Mouse (Mus musculus) midbrain, embryonic 16.5 days (tissue): Measurements from ENCODE around the gene Krt26. TPM values are rescaled to one million over a fixed set of nuclear protein-coding genes. Genes with fewer than 3 reads are reported as not detected.

ENCODE experiments used
- ATAC-seq: fragments of 200-750 bp; cut with Nextera tagmentation; 2 replicates; pipeline ENCODE4 v1.8.0; 2017; ENCODE audit warnings: moderate TSS enrichment
- H3K27ac ChIP-seq: fragments of 300-500 bp; sonication (generic); 2 replicates; pipeline ENCODE4 v1.5.1; 2014; ENCODE audit warnings: mild to moderate bottlenecking, low read length, mixed read lengths
- H3K27me3 ChIP-seq: fragments of 300-500 bp; sonication (generic); 2 replicates; pipeline ENCODE4 v1.6.1; 2014; ENCODE audit warnings: low read depth, low read length, mixed read lengths; ENCODE audit not compliant: control insufficient read depth, insufficient read depth
- H3K36me3 ChIP-seq: fragments of 300-500 bp; sonication (generic); 2 replicates; pipeline ENCODE4 v1.6.1; 2014; ENCODE audit warnings: mild to moderate bottlenecking, low read length, moderate library complexity, mixed read lengths; ENCODE audit not compliant: control insufficient read depth, insufficient read depth
- H3K4me1 ChIP-seq: fragments of 300-500 bp; sonication (generic); 2 replicates; pipeline ENCODE4 v1.6.1; 2014; ENCODE audit warnings: mild to moderate bottlenecking, low read length, mixed read lengths; ENCODE audit not compliant: control insufficient read depth, insufficient read depth
- H3K4me2 ChIP-seq: fragments of 300-500 bp; sonication (generic); 2 replicates; pipeline ENCODE4 v1.6.1; 2014; ENCODE audit warnings: mild to moderate bottlenecking, low read length, mixed read lengths
- H3K4me3 ChIP-seq: fragments of 300-500 bp; sonication (generic); 2 replicates; pipeline ENCODE4 v1.5.1; 2014; ENCODE audit warnings: low read depth, mild to moderate bottlenecking, low read length, moderate library complexity, mixed read lengths
- H3K9ac ChIP-seq: fragments of 300-500 bp; sonication (generic); 2 replicates; pipeline ENCODE4 v1.6.1; 2014; ENCODE audit warnings: low read depth, low read length, mixed read lengths
- H3K9me3 ChIP-seq: fragments of 300-500 bp; sonication (generic); replicated peaks from 2 replicates; pipeline ENCODE4 v1.6.1; 2014; ENCODE audit warnings: mild to moderate bottlenecking, low read length, mixed read lengths; ENCODE audit not compliant: control insufficient read depth, poor library complexity, severe bottlenecking
- WGBS: fragments of 180-500 bp; shearing (Covaris S2); extraction: QIAGEN DNeasy Blood & Tissue Kit; methylation state at CpG from one replicate; pipeline ENCODE4 v1.1.7; 2014; 5-methylcytosine and 5-hydroxymethylcytosine counted together
- polyA plus RNA-seq: library from polyadenylated mRNA; unstranded; fragments of >200 nt; fragmentation: Nextera tagmentation; extraction: Ambion mirVana; gene quantifications from 2 replicates; pipeline ENCODE4 v1.2.1, GENCODE M21; 2015

The Krt26 gene
- polyA plus RNA-seq, 1 experiment from 2014 or later, result 0.19 TPM

DNA sequence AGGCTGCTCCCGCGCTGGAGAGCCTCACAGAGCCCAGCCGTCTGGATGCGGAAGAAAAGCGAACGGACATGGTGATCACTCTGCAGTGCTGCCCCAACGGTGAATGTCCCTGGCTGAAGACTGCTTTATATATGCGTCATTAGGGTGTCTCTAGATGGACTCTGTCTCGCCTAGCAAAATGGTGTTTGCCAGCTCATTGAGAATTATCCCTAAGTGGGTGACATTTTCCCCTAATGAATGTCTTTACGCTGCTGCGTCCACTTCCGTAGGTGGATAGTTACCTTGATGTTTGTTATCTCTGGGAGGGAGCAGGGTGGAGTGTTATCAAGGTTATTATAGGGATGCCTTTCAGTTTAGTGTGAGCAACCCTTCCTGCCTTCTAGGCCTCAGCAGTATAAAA, 13.2 kb upstream of the Krt26 start, which contains the start of gene Krt27:
Gene Krt27, minus strand, starts transcription at position 101 of the 400 bp plus-strand sequence.
- Histone ChIP-seq H3K4me1 (no peaks in the 10 kb centered on the region), H3K9me3 (no peaks in the 10 kb centered on the region), H3K27me3 (no peaks in the 10 kb centered on the region), H3K4me3 (no peak within 1 kb of the TSS), H3K36me3 (no peaks in the 10 kb centered on the region), H3K27ac (no peak within 1 kb of the TSS), H3K9ac (no peak within 1 kb of the TSS), H3K4me2 (no peak within 1 kb of the TSS)
- ATAC-seq, result no peak
- WGBS, result 80% methylated on average over 12 of the region's 12 CpGs

DNA sequence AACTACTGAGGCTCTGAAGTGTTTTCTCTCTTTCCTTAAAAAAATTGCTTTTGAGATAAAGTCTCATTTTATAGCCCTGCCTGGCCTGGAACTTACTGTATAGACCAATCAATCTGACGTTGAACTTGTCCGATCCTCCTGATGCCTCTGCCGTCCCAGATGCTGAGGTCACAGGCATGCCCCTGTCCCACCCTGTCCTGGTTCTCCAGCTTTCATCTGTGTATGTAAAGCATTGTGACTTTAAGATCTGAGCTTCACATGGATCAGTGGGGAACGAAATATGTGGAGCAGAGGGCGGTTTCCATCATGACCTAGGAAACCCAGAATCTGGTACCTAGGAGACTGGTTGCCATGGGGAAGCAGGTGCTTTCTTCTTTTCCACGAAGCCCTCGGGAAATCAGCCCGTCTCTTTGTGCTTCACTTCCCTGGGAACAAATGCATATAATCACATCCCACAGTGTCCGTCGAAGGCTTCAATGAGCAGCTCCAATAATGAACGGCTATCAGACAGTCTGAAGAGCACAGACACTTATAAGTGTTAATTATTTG, 1.6 kb upstream of the Krt26 start:
- 12% methylated on average over 11 of the region's 11 CpGs for WGBS
- peaks cover 7% of the 10 kb centered on the region; the same call in 1 of the 2 replicates for H3K4me1 ChIP-seq
- H3K4me3 ChIP-seq, result no peak overlapping the region
- H3K27me3 ChIP-seq, result no peaks in the 10 kb centered on the region
- H3K4me2 ChIP-seq, result peak overlapping the region; percentile 19
- no peak overlapping the region; the same call in 1 of the 2 replicates for H3K9ac ChIP-seq
- peak overlapping the region; percentile 20; the same call in 1 of the 2 replicates for H3K27ac ChIP-seq
- ATAC-seq, result no peak
- H3K9me3 ChIP-seq, result no peaks in the 10 kb centered on the region
- H3K36me3 ChIP-seq, result no peaks in the 10 kb centered on the region

- WGBS, result 46% methylated on average over 13 of the region's 13 CpGs
- no peaks in the 10 kb centered on the region for H3K27me3 ChIP-seq
- no peak overlapping the region for H3K27ac ChIP-seq
- ATAC-seq, result no peak
- 0 out of 2 replicates have a peak, but pooled peaks cover 2% of the 10 kb centered on the region for H3K4me1 ChIP-seq
- H3K4me3 ChIP-seq, result no peak overlapping the region
- no peaks in the 10 kb centered on the region for H3K36me3 ChIP-seq
- H3K9me3 ChIP-seq, result no peaks in the 10 kb centered on the region
- H3K9ac ChIP-seq, result no peak overlapping the region
- no peak overlapping the region; the same call in 1 of the 2 replicates for H3K4me2 ChIP-seq
These were observed 4.3 kb downstream of the Krt26 start for GRCm38 (mm10) chr11:99333426-99333825.

- Histone ChIP-seq H3K9ac (no peak overlapping the region), H3K9me3 (no peaks in the 10 kb centered on the region), H3K27me3 (no peaks in the 10 kb centered on the region), H3K4me2 (no peak overlapping the region), H3K4me3 (no peak overlapping the region), H3K27ac (no peak overlapping the region), H3K36me3 (no peaks in the 10 kb centered on the region), H3K4me1 (0 out of 2 replicates have a peak, but pooled peaks cover 2% of the 10 kb centered on the region)
- no peak for ATAC-seq
- 69% methylated on average over 2 of the region's 2 CpGs for WGBS
These were observed 8.1 kb downstream of the Krt26 start for GRCm38 (mm10) chr11:99329655-99330054.

DNA sequence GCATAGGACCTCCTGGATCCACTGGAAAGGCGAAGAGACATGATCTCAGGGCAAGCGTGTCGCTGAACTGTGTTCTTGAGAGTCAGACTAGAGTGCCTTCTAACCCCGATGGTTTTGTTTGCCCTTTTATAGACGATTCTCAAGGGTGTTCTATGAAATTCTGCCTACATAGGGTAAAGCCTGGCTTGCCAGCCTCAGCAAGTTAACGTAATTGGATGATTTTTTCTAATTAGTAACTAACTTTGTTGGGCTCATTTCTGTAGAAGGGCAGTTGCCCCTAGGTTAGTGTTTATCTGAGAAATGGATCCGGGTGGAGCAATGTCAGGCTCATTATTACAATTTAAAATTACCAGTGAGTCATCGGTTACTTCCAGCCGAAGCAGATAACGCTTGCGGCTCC, 14.9 kb downstream of the Krt26 start, which contains the start of gene Krt25:
Gene Krt25, minus strand, starts transcription at position 101 of the 400 bp plus-strand sequence.
- Histone ChIP-seq H3K27me3 (no peaks in the 10 kb centered on the region), H3K36me3 (no peaks in the 10 kb centered on the region), H3K9ac (no peak within 1 kb of the TSS), H3K9me3 (no peaks in the 10 kb centered on the region), H3K4me2 (no peak within 1 kb of the TSS), H3K27ac (no peak within 1 kb of the TSS), H3K4me1 (no peaks in the 10 kb centered on the region), H3K4me3 (no peak within 1 kb of the TSS)
- 94% methylated on average over 11 of the region's 11 CpGs for WGBS
- ATAC-seq, result no peak

DNA sequence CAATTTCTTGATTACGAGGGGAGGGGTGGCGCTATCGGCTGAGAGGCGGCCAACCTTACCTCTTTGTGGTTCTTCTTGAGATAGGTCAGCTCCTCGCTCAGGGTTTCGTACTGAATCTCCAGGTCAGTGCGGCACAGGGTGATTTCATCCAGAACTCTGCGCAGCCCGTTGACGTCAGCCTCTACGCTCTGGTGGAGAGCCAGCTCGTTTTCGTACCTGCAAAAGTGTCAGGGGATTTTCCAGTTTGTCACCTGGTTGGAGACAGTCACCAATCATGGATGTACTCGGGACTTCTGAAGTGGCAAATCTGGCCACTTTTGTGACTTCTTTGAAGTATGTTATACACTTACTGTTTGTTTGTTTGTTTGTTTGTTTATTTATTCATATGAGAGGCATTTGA, 16.7 kb downstream of the Krt26 start:
- ATAC-seq, result no peak
- Histone ChIP-seq H3K4me1 (no peaks in the 10 kb centered on the region), H3K36me3 (no peaks in the 10 kb centered on the region), H3K27ac (no peak overlapping the region), H3K4me3 (no peak overlapping the region), H3K27me3 (no peaks in the 10 kb centered on the region), H3K4me2 (no peak overlapping the region), H3K9ac (no peak overlapping the region), H3K9me3 (no peaks in the 10 kb centered on the region)
- WGBS, result 88% methylated on average over 14 of the region's 14 CpGs

DNA sequence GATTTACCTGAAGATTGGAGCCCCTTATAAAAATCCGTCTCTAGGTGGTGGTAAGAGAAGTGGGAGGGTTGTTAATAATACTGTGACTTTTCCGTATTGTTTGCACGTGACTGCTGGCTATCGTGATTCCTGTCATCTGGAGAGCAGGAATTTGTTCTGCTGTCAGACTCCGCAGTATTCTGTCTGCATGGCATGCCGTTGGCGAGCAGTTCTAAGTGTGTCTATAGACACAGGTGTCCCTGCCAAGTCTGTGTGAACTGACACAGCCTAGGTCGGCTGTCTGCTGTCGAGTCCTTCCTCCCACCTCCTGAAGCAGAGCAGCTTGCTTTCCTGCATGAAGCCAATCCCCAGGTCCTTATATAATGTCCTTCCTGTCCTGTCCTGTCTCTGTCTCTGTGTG, 18.6 kb downstream of the Krt26 start:
- Histone ChIP-seq H3K9ac (no peak overlapping the region), H3K9me3 (no peaks in the 10 kb centered on the region), H3K4me1 (no peaks in the 10 kb centered on the region), H3K27ac (no peak overlapping the region), H3K27me3 (no peaks in the 10 kb centered on the region), H3K36me3 (no peaks in the 10 kb centered on the region), H3K4me3 (no peak overlapping the region), H3K4me2 (no peak overlapping the region)
- no peak for ATAC-seq
- WGBS, result 80% methylated on average over 9 of the region's 9 CpGs

GRCm38 (mm10) chr11:99316543-99316942, 21.2 kb downstream of the Krt26 start:
- no peaks in the 10 kb centered on the region for H3K9me3 ChIP-seq
- ATAC-seq, result no peak
- H3K4me2 ChIP-seq, result no peak overlapping the region
- 30% methylated on average over 8 of the region's 8 CpGs for WGBS
- H3K27ac ChIP-seq, result no peak overlapping the region
- H3K4me1 ChIP-seq, result no peaks in the 10 kb centered on the region
- H3K4me3 ChIP-seq, result no peak overlapping the region
- H3K27me3 ChIP-seq, result no peaks in the 10 kb centered on the region
- H3K9ac ChIP-seq, result no peak overlapping the region
- H3K36me3 ChIP-seq, result no peaks in the 10 kb centered on the region

DNA sequence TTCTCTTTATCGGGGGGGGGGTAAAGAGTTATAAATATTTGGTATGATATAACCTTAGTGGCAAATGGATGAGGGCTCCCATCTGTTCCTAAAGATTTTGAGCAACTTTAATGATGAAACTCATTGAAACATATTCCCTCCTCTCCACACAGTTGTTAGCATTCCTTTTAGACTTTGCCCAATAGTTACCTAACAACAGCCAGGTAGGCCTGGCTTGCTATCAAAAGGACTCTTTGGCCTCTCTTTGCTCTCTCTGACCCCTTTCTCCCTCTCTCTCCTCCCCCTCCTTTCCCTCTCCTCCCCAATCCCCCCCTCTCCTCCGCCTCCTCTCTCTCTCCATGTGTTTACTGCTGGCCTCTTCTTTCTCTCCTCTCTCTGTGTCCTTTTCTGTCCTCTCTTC, 23.2 kb downstream of the Krt26 start:
- Histone ChIP-seq H3K27ac (no peak overlapping the region), H3K4me2 (no peak overlapping the region), H3K4me3 (no peak overlapping the region), H3K9ac (no peak overlapping the region), H3K9me3 (no peaks in the 10 kb centered on the region), H3K36me3 (no peaks in the 10 kb centered on the region), H3K27me3 (no peaks in the 10 kb centered on the region), H3K4me1 (no peaks in the 10 kb centered on the region)
- no peak for ATAC-seq
- 86% methylated on average over 2 of the region's 2 CpGs for WGBS
